Comparison of ENCODE assay signal across 8 mouse cellular contexts in the genomic region with DNA sequence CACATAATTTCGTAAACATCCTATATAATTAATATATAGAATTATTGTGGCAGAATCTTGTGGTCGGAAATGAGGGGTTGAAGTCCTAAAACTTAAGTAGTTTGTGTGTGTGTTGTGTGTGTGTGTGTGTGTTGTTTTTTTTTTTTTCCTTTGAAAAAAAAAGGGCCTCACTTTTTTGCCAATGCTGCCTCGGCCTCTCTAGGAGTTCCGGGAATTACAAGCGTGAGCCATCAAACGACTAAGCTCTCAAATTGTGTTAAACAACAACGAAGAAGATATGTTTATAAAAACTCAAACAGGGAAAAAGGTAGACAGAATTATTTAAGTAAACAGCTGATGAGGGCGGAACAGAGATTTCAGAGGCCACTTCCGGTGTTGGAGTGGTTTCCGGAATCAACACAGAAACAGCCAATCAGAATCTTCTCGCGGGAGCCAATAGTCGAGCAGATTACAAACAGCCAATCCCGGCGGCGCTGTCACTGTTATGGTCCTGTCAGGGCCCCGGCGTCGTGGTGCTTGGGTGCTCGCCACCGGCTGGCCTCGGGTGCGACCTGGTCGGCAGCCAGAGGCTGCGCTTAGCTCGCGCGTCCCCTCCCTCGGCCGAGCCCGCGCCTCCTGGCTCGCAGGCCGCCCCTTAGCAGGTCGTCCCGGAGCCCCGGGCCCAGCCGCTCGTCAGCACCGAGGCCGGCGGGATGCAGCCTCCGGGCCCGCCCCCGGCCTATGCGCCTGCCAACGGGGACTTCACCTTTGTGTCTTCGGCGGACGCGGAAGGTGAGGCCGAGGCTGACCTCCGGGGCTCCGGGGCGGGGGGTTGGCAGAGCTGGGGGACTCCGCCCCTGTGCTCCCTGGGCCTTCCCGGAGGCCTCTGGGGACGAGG. TPM values are rescaled to one million over a fixed set of nuclear protein-coding genes. Genes with fewer than 3 reads are reported as not detected.
DNase-seq lines count a peak whose midpoint lies in the region; ATAC-seq and TF ChIP-seq lines count a peak whose summit lies in the region.

A gene (plus strand): TSS at position 470 of the 877 bp plus-strand sequence.

- TF ChIP-seq POLR2A in bone marrow, adult 2 months (IDR thresholded peaks at IDR 0.05; ENCODE audit: borderline replicate concordance, control insufficient read depth, low read depth, low read length), result peak; percentile 97
- TF ChIP-seq POLR2A in limb, embryonic 14.5 days (IDR thresholded peaks at IDR 0.05; ENCODE audit: borderline replicate concordance, extremely low read depth, insufficient read depth, insufficient read length), result peak; percentile 66; the same call in 1 of the 2 replicates

- DNase-seq in 416B (ENCODE audit: low read depth), result peak; percentile 92
- peak; percentile 100 for DNase-seq in heart, adult 8-10 months (ENCODE audit: low spot score)
- peak; percentile 99 for DNase-seq in kidney, adult 9 months
- peak; percentile 99 for DNase-seq in limb, embryonic 14.5 days (ENCODE audit: low spot score)
- peak; percentile 98 for DNase-seq in midbrain, postnatal 0 days (ENCODE audit: low spot score)
- peak; percentile 93 to 96 for DNase-seq in spleen, postnatal 14 days (ENCODE audit: low spot score in 2 of 2)

- no peaks in the 10 kb centered on the region for H3K9me3 ChIP-seq in embryonic facial prominence, embryonic 15.5 days (replicated peaks)
- no peaks in the 10 kb centered on the region for H3K9me3 ChIP-seq in limb, embryonic 14.5 days (ENCODE audit: control insufficient read depth, low read length)
- H3K9me3 ChIP-seq in midbrain, postnatal 0 days (ENCODE audit: low read length), result no peaks in the 10 kb centered on the region

- peak within 1 kb of the TSS; percentile 46 for H3K4me2 ChIP-seq in embryonic facial prominence, embryonic 15.5 days (replicated peaks)
- H3K4me2 ChIP-seq in limb, embryonic 14.5 days (replicated peaks; ENCODE audit: low read depth, low read length, severe bottlenecking), result peak within 1 kb of the TSS; percentile 54
- peak within 1 kb of the TSS; percentile 62 for H3K4me2 ChIP-seq in midbrain, postnatal 0 days (ENCODE audit: low read depth, low read length, poor library complexity, severe bottlenecking)

- WGBS in bone marrow, adult 2 months, result 4% methylated on average over 55 of the region's 58 CpGs
- WGBS in embryonic facial prominence, embryonic 15.5 days, result 4% methylated on average over 58 of the region's 58 CpGs
- WGBS in limb, embryonic 14.5 days, result 4% methylated on average over 57 of the region's 58 CpGs
- WGBS in midbrain, postnatal 0 days, result 5% methylated on average over 58 of the region's 58 CpGs

- peaks cover 14% of the 10 kb centered on the region for H3K36me3 ChIP-seq in embryonic facial prominence, embryonic 15.5 days
- H3K36me3 ChIP-seq in limb, embryonic 14.5 days (ENCODE audit: control insufficient read depth, insufficient read depth, low read length), result peaks cover 14% of the 10 kb centered on the region
- H3K36me3 ChIP-seq in midbrain, postnatal 0 days (ENCODE audit: insufficient read depth, low read length), result peaks cover 6% of the 10 kb centered on the region; the same call in 1 of the 2 replicates

- H3K27ac ChIP-seq in bone marrow, adult 2 months (ENCODE audit: control insufficient read depth, insufficient read depth, low read depth, low read length, poor library complexity), result peak within 1 kb of the TSS; percentile 99
- peak within 1 kb of the TSS; percentile 79 for H3K27ac ChIP-seq in embryonic facial prominence, embryonic 15.5 days (replicated peaks)
- H3K27ac ChIP-seq in limb, embryonic 14.5 days (replicated peaks; ENCODE audit: low read depth, low read length), result peak within 1 kb of the TSS; percentile 77
- peak within 1 kb of the TSS; percentile 81 for H3K27ac ChIP-seq in midbrain, postnatal 0 days (ENCODE audit: low read depth, low read length)

- no peaks in the 10 kb centered on the region for H3K27me3 ChIP-seq in embryonic facial prominence, embryonic 15.5 days
- no peaks in the 10 kb centered on the region for H3K27me3 ChIP-seq in limb, embryonic 14.5 days (ENCODE audit: control insufficient read depth, insufficient read depth, low read length)
- no peaks in the 10 kb centered on the region for H3K27me3 ChIP-seq in midbrain, postnatal 0 days (ENCODE audit: insufficient read depth, low read length)

- H3K9ac ChIP-seq in embryonic facial prominence, embryonic 15.5 days, result peak within 1 kb of the TSS; percentile 75
- H3K9ac ChIP-seq in limb, embryonic 14.5 days (ENCODE audit: low read depth, low read length, severe bottlenecking), result peak within 1 kb of the TSS; percentile 91
- H3K9ac ChIP-seq in midbrain, postnatal 0 days (replicated peaks; ENCODE audit: low read length, poor library complexity, severe bottlenecking), result peak within 1 kb of the TSS; percentile 92

- H3K4me3 ChIP-seq in bone marrow, adult 2 months (replicated peaks; ENCODE audit: control insufficient read depth, low read depth, low read length), result peak within 1 kb of the TSS; percentile 88
- peak within 1 kb of the TSS; percentile 96 for H3K4me3 ChIP-seq in embryonic facial prominence, embryonic 15.5 days (replicated peaks)
- peak within 1 kb of the TSS; percentile 98 for H3K4me3 ChIP-seq in limb, embryonic 14.5 days (replicated peaks; ENCODE audit: low read length)
- H3K4me3 ChIP-seq in midbrain, postnatal 0 days (ENCODE audit: low read depth, low read length), result peak within 1 kb of the TSS; percentile 100

- no peak for TF ChIP-seq CTCF in bone marrow, adult 2 months (IDR thresholded peaks at IDR 0.05; ENCODE audit: control insufficient read depth, insufficient read depth, low read length)
- TF ChIP-seq CTCF in midbrain, postnatal 0 days (IDR thresholded peaks at IDR 0.05), result no peak

- no peaks in the 10 kb centered on the region; the same call in 1 of the 2 replicates for H3K4me1 ChIP-seq in bone marrow, adult 2 months (ENCODE audit: control insufficient read depth, insufficient read depth, low read length)
- H3K4me1 ChIP-seq in embryonic facial prominence, embryonic 15.5 days, result no peaks in the 10 kb centered on the region
- H3K4me1 ChIP-seq in limb, embryonic 14.5 days (ENCODE audit: control insufficient read depth, insufficient read depth, low read length), result 0 out of 2 replicates have a peak, but pooled peaks cover 5% of the 10 kb centered on the region
- no peaks in the 10 kb centered on the region for H3K4me1 ChIP-seq in midbrain, postnatal 0 days (ENCODE audit: insufficient read depth, low read length)

- peak; percentile 98 for ATAC-seq in embryonic facial prominence, embryonic 15.5 days (ENCODE audit: insufficient number of reproducible peaks, low FRiP score, low TSS enrichment, low read depth)
- ATAC-seq in limb, embryonic 14.5 days (ENCODE audit: low FRiP score, low read depth), result peak; percentile 98
- ATAC-seq in midbrain, postnatal 0 days (ENCODE audit: low FRiP score), result peak; percentile 98

RNA-seq across cellular contexts. Expression of the gene that starts here (rescaled TPM):
- 36.2 and 37.1 TPM in 2 replicates for polyA plus RNA-seq in bone marrow, adult 2 months (2011; ENCODE audit: insufficient read depth, insufficient read length, low replicate concordance, missing spikeins)
- polyA plus RNA-seq in embryonic facial prominence, embryonic 15.5 days (2015; fragmentation: Nextera tagmentation; extraction: Ambion mirVana), result 68.0 and 71.9 TPM in 2 replicates
- total RNA-seq in heart, adult 8-10 months (2022), result 10 to 100 TPM; 56.1 to 79.1 (median 68.0) TPM
- 35.5 and 36.9 TPM in 2 replicates for polyA plus RNA-seq in limb, embryonic 14.5 days (2012; rRNA removed)
- 72.0 and 73.1 TPM in 2 replicates for polyA plus RNA-seq in limb, embryonic 14.5 days (2014; fragmentation: Nextera tagmentation; extraction: Ambion mirVana)
- total RNA-seq in midbrain, postnatal 0 days (2014; rRNA removed), result 40.5 and 41.8 TPM in 2 replicates
- 46.8 and 51.7 TPM in 2 replicates for polyA plus RNA-seq in midbrain, postnatal 0 days (2015; fragmentation: Nextera tagmentation; extraction: Ambion mirVana)

Comparison
In these comparisons a context has a peak if more than half of its experiments do, and no peak if none do; other contexts are left out.
1. Peak in every context shown above with its lines: DNase-seq, ATAC-seq, H3K4me3 ChIP-seq and H3K27ac ChIP-seq.